Mouse (Mus musculus) heart, adult 2 months (tissue): ENCODE measurements around the gene Snph.

Experiments
- CTCF ChIP-seq: fragments of 200-600 bp; IDR thresholded peaks from 2 replicates; pipeline ENCODE4 v1.8.1; 2022; ENCODE audit warnings: antibody characterized with exemption, mild to moderate bottlenecking, moderate library complexity
- EP300 ChIP-seq: fragments of 200-500 bp; IDR thresholded peaks from 2 replicates; pipeline ENCODE4 v1.6.1; 2011; ENCODE audit warnings: low read depth, low read length, control low read depth; ENCODE audit not compliant: insufficient read depth
- POLR2A ChIP-seq: fragments of 200-500 bp; IDR thresholded peaks from 2 replicates; pipeline ENCODE4 v1.6.1; 2011; ENCODE audit warnings: mild to moderate bottlenecking, low read depth, low read length, control low read depth; ENCODE audit not compliant: insufficient read depth

- no peak for TF ChIP-seq CTCF
- TF ChIP-seq EP300: no peak
- no peak for TF ChIP-seq POLR2A
These were observed 3.1 kb downstream of the Snph start for GRCm38 (mm10) chr2:151629310-151629709.
